Mouse (Mus musculus): ENCODE data around the gene Scaf4. TPM values are rescaled to one million over a fixed set of nuclear protein-coding genes. Genes with fewer than 3 reads are reported as not detected.

The Scaf4 gene
- polyA plus RNA-seq, 1 experiment: 16.2 TPM

DNA sequence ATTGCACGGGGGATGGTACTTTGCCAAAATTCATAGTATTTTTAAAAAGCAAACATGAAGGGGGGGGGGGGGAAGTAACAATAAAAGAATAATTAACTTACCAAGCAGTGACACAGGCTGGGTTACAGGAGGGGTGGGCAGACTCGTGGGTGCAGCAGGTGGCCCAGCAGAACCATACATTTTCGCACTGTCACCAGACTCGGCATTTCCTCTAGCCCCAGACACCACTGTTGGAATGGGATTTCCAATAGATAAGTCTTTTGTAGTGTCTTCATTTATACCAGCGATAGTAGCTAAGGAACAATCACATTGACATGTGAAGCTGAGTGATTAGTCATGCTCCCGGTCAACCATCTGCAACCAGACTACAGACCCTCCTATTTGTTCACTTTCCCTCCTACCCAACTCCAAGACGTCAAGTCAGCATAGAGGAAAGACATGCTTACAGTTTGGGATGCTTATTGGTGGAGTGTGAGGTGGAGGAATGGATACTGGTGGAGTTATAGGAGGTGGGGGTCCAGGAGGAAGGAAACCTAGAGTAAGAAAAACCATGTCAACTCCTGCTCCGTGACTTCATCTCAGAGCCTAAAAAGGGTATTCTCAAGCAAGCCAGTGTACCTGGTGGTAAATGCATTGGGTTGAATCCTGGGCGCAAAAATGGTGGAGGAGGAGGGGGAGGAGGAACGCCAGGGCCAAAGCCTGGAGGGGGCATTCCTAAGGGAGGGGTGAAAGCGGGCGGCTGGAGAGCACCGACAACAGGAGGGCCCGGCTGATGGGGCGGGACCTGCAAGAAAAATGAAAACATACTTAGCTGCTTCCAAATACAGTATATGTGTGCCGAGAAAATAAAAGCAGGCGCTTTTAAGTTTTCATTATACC lies 41.6 kb downstream of the Scaf4 start:
- H3ac ChIP-seq (ENCODE audit: control insufficient read depth, insufficient read length, low read depth): no peak overlapping the region
- TF ChIP-seq CEBPB (IDR thresholded peaks at IDR 0.05; ENCODE audit: low read depth) (no peak), CTCF (IDR thresholded peaks at IDR 0.05; ENCODE audit: control insufficient read depth, insufficient read depth, insufficient read length) (no peak), FOSL1 (IDR thresholded peaks at IDR 0.05; ENCODE audit: insufficient read depth, low read length, poor library complexity, severe bottlenecking) (no peak), MYOD1 (IDR thresholded peaks at IDR 0.05; ENCODE audit: control insufficient read depth, insufficient read length, low read depth) (no peak), USF1 (IDR thresholded peaks at IDR 0.05; ENCODE audit: low read depth) (no peak), MYOG (IDR thresholded peaks at IDR 0.05; ENCODE audit: control insufficient read depth, extremely low read depth, insufficient read length) (no peak), MAX (IDR thresholded peaks at IDR 0.05) (no peak)
- H3K36me3 ChIP-seq (ENCODE audit: control insufficient read depth, insufficient read depth): peaks cover 91% of the 10 kb centered on the region
- no peaks in the 10 kb centered on the region for H3K27me3 ChIP-seq (ENCODE audit: control insufficient read depth, insufficient read depth, insufficient read length)
- H3K79me3 ChIP-seq (ENCODE audit: low read depth): peaks cover 1% of the 10 kb centered on the region
- H3K4me3 ChIP-seq (ENCODE audit: insufficient read depth, poor library complexity, severe bottlenecking): no peak overlapping the region
- no peaks in the 10 kb centered on the region for H3K79me2 ChIP-seq (ENCODE audit: control insufficient read depth, insufficient read depth)

DNA sequence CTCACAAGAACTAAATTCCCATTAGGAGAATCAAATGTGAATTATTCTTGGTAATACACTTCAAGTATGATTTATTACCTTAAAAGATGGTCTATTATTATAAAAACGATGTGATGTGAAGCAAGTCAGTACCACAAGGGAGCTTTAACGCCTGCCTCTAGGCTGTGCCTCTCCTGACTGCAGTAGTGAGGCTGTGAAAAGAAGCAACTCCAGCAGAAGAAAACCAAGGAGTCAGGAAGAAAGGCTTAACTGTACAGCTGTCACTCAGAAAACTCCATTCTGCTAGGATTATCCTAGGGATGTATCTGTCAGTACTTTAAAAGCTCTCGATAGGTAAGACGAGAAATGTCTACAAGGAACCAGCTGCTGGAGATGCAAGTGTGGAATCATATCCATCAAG lies 42.4 kb downstream of the Scaf4 start:
- Histone ChIP-seq H3K79me2 (ENCODE audit: control insufficient read depth, insufficient read depth) (no peaks in the 10 kb centered on the region), H3K79me3 (ENCODE audit: low read depth) (peaks cover 1% of the 10 kb centered on the region), H3K4me3 (ENCODE audit: insufficient read depth, poor library complexity, severe bottlenecking) (no peak overlapping the region), H3K36me3 (ENCODE audit: control insufficient read depth, insufficient read depth) (peaks cover 88% of the 10 kb centered on the region), H3ac (ENCODE audit: control insufficient read depth, insufficient read length, low read depth) (no peak overlapping the region), H3K27me3 (ENCODE audit: control insufficient read depth, insufficient read depth, insufficient read length) (no peaks in the 10 kb centered on the region)
- TF ChIP-seq MYOG (IDR thresholded peaks at IDR 0.05; ENCODE audit: control insufficient read depth, extremely low read depth, insufficient read length) (no peak), FOSL1 (IDR thresholded peaks at IDR 0.05; ENCODE audit: insufficient read depth, low read length, poor library complexity, severe bottlenecking) (no peak)

DNA sequence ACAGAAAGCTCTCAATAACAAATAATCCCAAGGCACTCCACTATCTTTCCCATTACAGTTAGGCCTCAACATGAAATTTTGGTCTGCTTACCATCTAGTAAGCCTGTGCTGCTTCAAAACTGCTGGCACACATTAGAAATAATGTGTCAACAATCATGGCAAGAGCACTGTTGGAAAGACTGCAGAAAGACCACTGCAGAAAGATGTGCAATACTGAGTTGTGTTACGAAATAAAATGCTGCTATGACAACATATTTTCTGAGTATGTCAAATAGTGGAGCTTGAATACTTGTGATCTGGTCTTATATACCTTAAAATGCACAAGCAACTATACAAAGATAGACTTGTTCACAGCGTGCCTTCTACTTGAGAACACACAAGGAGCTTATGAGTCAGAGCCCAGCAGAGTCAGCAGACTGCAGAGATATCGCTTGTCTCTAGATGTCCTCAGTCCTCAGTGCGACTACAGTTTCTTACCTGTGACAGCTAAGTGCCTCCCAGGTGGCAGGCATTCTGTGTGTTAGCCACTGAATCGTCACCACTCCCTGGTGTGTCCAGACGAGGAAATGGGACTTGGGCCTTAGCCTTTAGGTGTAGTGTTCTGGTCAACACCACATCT lies 45.1 kb downstream of the Scaf4 start:
- Histone ChIP-seq H3K79me2 (ENCODE audit: control insufficient read depth, insufficient read depth) (no peaks in the 10 kb centered on the region), H3K4me3 (ENCODE audit: insufficient read depth, poor library complexity, severe bottlenecking) (no peak overlapping the region), H3ac (ENCODE audit: control insufficient read depth, insufficient read length, low read depth) (no peak overlapping the region), H3K36me3 (ENCODE audit: control insufficient read depth, insufficient read depth) (peaks cover 76% of the 10 kb centered on the region), H3K79me3 (ENCODE audit: low read depth) (peaks cover 1% of the 10 kb centered on the region), H3K27me3 (ENCODE audit: control insufficient read depth, insufficient read depth, insufficient read length) (no peaks in the 10 kb centered on the region)
- no peak for TF ChIP-seq MYOG (IDR thresholded peaks at IDR 0.05; ENCODE audit: control insufficient read depth, extremely low read depth, insufficient read length)
- TF ChIP-seq MYOD1 (IDR thresholded peaks at IDR 0.05; ENCODE audit: control insufficient read depth, insufficient read length, low read depth): no peak
- no peak for TF ChIP-seq MAX (IDR thresholded peaks at IDR 0.05)
- no peak for TF ChIP-seq CTCF (IDR thresholded peaks at IDR 0.05; ENCODE audit: control insufficient read depth, insufficient read depth, insufficient read length)
- TF ChIP-seq FOSL1 (IDR thresholded peaks at IDR 0.05; ENCODE audit: insufficient read depth, low read length, poor library complexity, severe bottlenecking): no peak
- TF ChIP-seq CEBPB (IDR thresholded peaks at IDR 0.05; ENCODE audit: low read depth): no peak
- TF ChIP-seq USF1 (IDR thresholded peaks at IDR 0.05; ENCODE audit: low read depth): no peak

DNA sequence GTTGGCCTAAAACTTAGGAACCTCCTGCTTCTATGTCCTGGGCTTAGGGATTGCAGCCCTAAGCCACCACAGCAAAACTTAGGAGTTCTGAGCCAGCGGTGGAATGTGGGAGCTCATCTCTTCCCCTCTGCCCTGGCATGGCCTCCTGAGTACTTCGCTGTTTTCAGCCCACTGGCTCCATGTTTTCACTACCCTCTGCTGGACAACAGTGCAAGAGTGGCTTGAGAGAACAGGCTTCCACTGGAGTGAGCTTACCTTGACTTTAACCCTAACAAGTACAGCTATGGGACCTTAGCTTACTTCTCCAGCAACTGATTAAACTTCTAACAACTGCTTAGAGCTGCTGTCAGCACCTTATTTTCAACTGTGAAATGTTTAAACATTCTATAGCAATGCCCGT lies 49.1 kb downstream of the Scaf4 start:
- no peaks in the 10 kb centered on the region for H3K79me3 ChIP-seq (ENCODE audit: low read depth)
- peaks cover 41% of the 10 kb centered on the region for H3K36me3 ChIP-seq (ENCODE audit: control insufficient read depth, insufficient read depth)
- no peak overlapping the region for H3K4me3 ChIP-seq (ENCODE audit: insufficient read depth, poor library complexity, severe bottlenecking)
- no peak overlapping the region for H3ac ChIP-seq (ENCODE audit: control insufficient read depth, insufficient read length, low read depth)
- H3K27me3 ChIP-seq (ENCODE audit: control insufficient read depth, insufficient read depth, insufficient read length): no peaks in the 10 kb centered on the region
- H3K79me2 ChIP-seq (ENCODE audit: control insufficient read depth, insufficient read depth): no peaks in the 10 kb centered on the region
- no peak for TF ChIP-seq MAX (IDR thresholded peaks at IDR 0.05)
- no peak for TF ChIP-seq FOSL1 (IDR thresholded peaks at IDR 0.05; ENCODE audit: insufficient read depth, low read length, poor library complexity, severe bottlenecking)
- no peak for TF ChIP-seq CTCF (IDR thresholded peaks at IDR 0.05; ENCODE audit: control insufficient read depth, insufficient read depth, insufficient read length)
- no peak for TF ChIP-seq MYOG (IDR thresholded peaks at IDR 0.05; ENCODE audit: control insufficient read depth, extremely low read depth, insufficient read length)
- no peak for TF ChIP-seq MYOD1 (IDR thresholded peaks at IDR 0.05; ENCODE audit: control insufficient read depth, insufficient read length, low read depth)
- no peak for TF ChIP-seq USF1 (IDR thresholded peaks at IDR 0.05; ENCODE audit: low read depth)
- TF ChIP-seq CEBPB (IDR thresholded peaks at IDR 0.05; ENCODE audit: low read depth): no peak

DNA sequence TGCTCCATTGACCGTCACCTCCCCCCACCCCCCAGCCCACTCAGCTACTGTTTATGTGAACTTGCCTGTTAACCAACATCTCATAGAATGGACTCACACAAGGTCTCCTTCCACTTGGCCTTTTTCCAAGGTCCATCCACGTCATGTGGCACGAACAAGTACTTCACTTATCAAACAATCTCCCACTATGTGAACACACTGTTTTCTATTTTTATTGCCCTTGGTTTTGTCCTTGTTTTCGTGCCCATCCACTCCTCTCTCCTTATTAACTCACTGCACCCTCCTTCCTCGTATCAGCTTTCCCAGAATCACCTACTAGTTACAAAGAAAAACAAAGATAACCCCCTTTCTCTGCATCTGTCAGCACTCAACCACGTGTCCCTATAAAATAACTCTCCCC lies 49.7 kb downstream of the Scaf4 start:
- H3ac ChIP-seq (ENCODE audit: control insufficient read depth, insufficient read length, low read depth): no peak overlapping the region
- no peaks in the 10 kb centered on the region for H3K79me2 ChIP-seq (ENCODE audit: control insufficient read depth, insufficient read depth)
- H3K36me3 ChIP-seq (ENCODE audit: control insufficient read depth, insufficient read depth): peaks cover 39% of the 10 kb centered on the region
- H3K27me3 ChIP-seq (ENCODE audit: control insufficient read depth, insufficient read depth, insufficient read length): no peaks in the 10 kb centered on the region
- TF ChIP-seq MYOD1 (IDR thresholded peaks at IDR 0.05; ENCODE audit: control insufficient read depth, insufficient read length, low read depth): no peak
- no peak for TF ChIP-seq MYOG (IDR thresholded peaks at IDR 0.05; ENCODE audit: control insufficient read depth, extremely low read depth, insufficient read length)
- TF ChIP-seq USF1 (IDR thresholded peaks at IDR 0.05; ENCODE audit: low read depth): no peak
- no peak for TF ChIP-seq CEBPB (IDR thresholded peaks at IDR 0.05; ENCODE audit: low read depth)
- TF ChIP-seq CTCF (IDR thresholded peaks at IDR 0.05; ENCODE audit: control insufficient read depth, insufficient read depth, insufficient read length): no peak
- TF ChIP-seq MAX (IDR thresholded peaks at IDR 0.05): no peak
- no peak for TF ChIP-seq FOSL1 (IDR thresholded peaks at IDR 0.05; ENCODE audit: insufficient read depth, low read length, poor library complexity, severe bottlenecking)
- H3K79me3 ChIP-seq (ENCODE audit: low read depth): no peaks in the 10 kb centered on the region
- H3K4me3 ChIP-seq (ENCODE audit: insufficient read depth, poor library complexity, severe bottlenecking): no peak overlapping the region
